Mouse (Mus musculus): Measurements from ENCODE around the gene Slc38a2. TPM values are rescaled to one million over a fixed set of nuclear protein-coding genes. Genes with fewer than 3 reads are reported as not detected.
A peak's percentile ranks its signal among the peaks of the same experiment; 100 is the strongest.

Slc38a2 gene
- polyA plus RNA-seq, 1 experiment = 13.9 TPM

- Histone ChIP-seq H3K27me3 (ENCODE audit: control insufficient read depth, insufficient read depth, low read length) (no peaks in the 10 kb centered on the region), H3K4me3 (ENCODE audit: low read depth, low read length) (peak overlapping the region; percentile 88), H3K4me1 (ENCODE audit: control insufficient read depth, insufficient read depth, insufficient read length, low read length) (peaks cover 18% of the 10 kb centered on the region; the same call in 1 of the 2 replicates), H3K36me3 (ENCODE audit: control insufficient read depth, insufficient read depth, low read length) (no peaks in the 10 kb centered on the region), H3K27ac (ENCODE audit: insufficient read depth, low read depth, low read length) (peak overlapping the region; percentile 83)
- TF ChIP-seq POLR2A (IDR thresholded peaks at IDR 0.05; ENCODE audit: low read depth, low read length) (no peak), CTCF (IDR thresholded peaks at IDR 0.05; ENCODE audit: extremely low read depth, insufficient read length, insufficient replicate concordance, low read depth, low read length) (no peak)
- whole genome bisulfite sequencing = 20% methylated on average over 14 of the region's 14 CpGs
These were observed 9.5 kb upstream of the Slc38a2 start for GRCm38 (mm10) chr15:96708976-96709490.

- TF ChIP-seq POLR2A (IDR thresholded peaks at IDR 0.05; ENCODE audit: low read depth, low read length) = no peak
- TF ChIP-seq CTCF (IDR thresholded peaks at IDR 0.05; ENCODE audit: extremely low read depth, insufficient read length, insufficient replicate concordance, low read depth, low read length) = no peak
- 47% methylated on average over 8 of the region's 8 CpGs for WGBS
- Histone ChIP-seq H3K4me1 (ENCODE audit: control insufficient read depth, insufficient read depth, insufficient read length, low read length) (peaks cover 18% of the 10 kb centered on the region; the same call in 1 of the 2 replicates), H3K27ac (ENCODE audit: insufficient read depth, low read depth, low read length) (peak overlapping the region; percentile 83), H3K36me3 (ENCODE audit: control insufficient read depth, insufficient read depth, low read length) (no peaks in the 10 kb centered on the region), H3K4me3 (ENCODE audit: low read depth, low read length) (no peak overlapping the region), H3K27me3 (ENCODE audit: control insufficient read depth, insufficient read depth, low read length) (no peaks in the 10 kb centered on the region)
These were observed 8.9 kb upstream of the Slc38a2 start for GRCm38 (mm10) chr15:96708428-96708827.

GRCm38 (mm10) chr15:96707936-96708335 lies 8.4 kb upstream of the Slc38a2 start:
- Histone ChIP-seq H3K27ac (ENCODE audit: insufficient read depth, low read depth, low read length) (peak overlapping the region; percentile 83; the same call in 1 of the 2 replicates), H3K27me3 (ENCODE audit: control insufficient read depth, insufficient read depth, low read length) (no peaks in the 10 kb centered on the region), H3K4me1 (ENCODE audit: control insufficient read depth, insufficient read depth, insufficient read length, low read length) (peaks cover 18% of the 10 kb centered on the region; the same call in 1 of the 2 replicates), H3K4me3 (ENCODE audit: low read depth, low read length) (no peak overlapping the region), H3K36me3 (ENCODE audit: control insufficient read depth, insufficient read depth, low read length) (no peaks in the 10 kb centered on the region)
- TF ChIP-seq POLR2A (IDR thresholded peaks at IDR 0.05; ENCODE audit: low read depth, low read length) (no peak), CTCF (IDR thresholded peaks at IDR 0.05; ENCODE audit: extremely low read depth, insufficient read length, insufficient replicate concordance, low read depth, low read length) (no peak)
- 34% methylated on average over 2 of the region's 2 CpGs for WGBS

- no peaks in the 10 kb centered on the region for H3K27me3 ChIP-seq (ENCODE audit: control insufficient read depth, insufficient read depth, low read length)
- no peak overlapping the region for H3K4me3 ChIP-seq (ENCODE audit: low read depth, low read length)
- peaks cover 8% of the 10 kb centered on the region; the same call in 1 of the 2 replicates for H3K4me1 ChIP-seq (ENCODE audit: control insufficient read depth, insufficient read depth, insufficient read length, low read length)
- WGBS = 93% methylated on average over 12 of the region's 12 CpGs
- H3K36me3 ChIP-seq (ENCODE audit: control insufficient read depth, insufficient read depth, low read length) = peaks cover 2% of the 10 kb centered on the region; the same call in 1 of the 2 replicates
- TF ChIP-seq POLR2A (IDR thresholded peaks at IDR 0.05; ENCODE audit: low read depth, low read length) (no peak), CTCF (IDR thresholded peaks at IDR 0.05; ENCODE audit: extremely low read depth, insufficient read length, insufficient replicate concordance, low read depth, low read length) (no peak)
- no peak overlapping the region for H3K27ac ChIP-seq (ENCODE audit: insufficient read depth, low read depth, low read length)
These were observed 3.0 kb upstream of the Slc38a2 start for GRCm38 (mm10) chr15:96702466-96703031.

- H3K4me1 ChIP-seq (ENCODE audit: control insufficient read depth, insufficient read depth, insufficient read length, low read length) = peaks cover 9% of the 10 kb centered on the region; the same call in 1 of the 2 replicates
- H3K36me3 ChIP-seq (ENCODE audit: control insufficient read depth, insufficient read depth, low read length) = peaks cover 8% of the 10 kb centered on the region; the same call in 1 of the 2 replicates
- no peaks in the 10 kb centered on the region for H3K27me3 ChIP-seq (ENCODE audit: control insufficient read depth, insufficient read depth, low read length)
- 32% methylated on average over 13 of the region's 13 CpGs for WGBS
- TF ChIP-seq POLR2A (IDR thresholded peaks at IDR 0.05; ENCODE audit: low read depth, low read length) (no peak), CTCF (IDR thresholded peaks at IDR 0.05; ENCODE audit: extremely low read depth, insufficient read length, insufficient replicate concordance, low read depth, low read length) (no peak)
- peak overlapping the region; percentile 51 for H3K27ac ChIP-seq (ENCODE audit: insufficient read depth, low read depth, low read length)
- no peak overlapping the region for H3K4me3 ChIP-seq (ENCODE audit: low read depth, low read length)
These were observed 1.2 kb upstream of the Slc38a2 start for GRCm38 (mm10) chr15:96700766-96701165.

- WGBS = under 1% methylated on average over 99 of the region's 101 CpGs
- Histone ChIP-seq H3K27ac (ENCODE audit: insufficient read depth, low read depth, low read length) (peak overlapping the region; percentile 84), H3K4me3 (ENCODE audit: low read depth, low read length) (peak overlapping the region; percentile 73), H3K27me3 (ENCODE audit: control insufficient read depth, insufficient read depth, low read length) (no peaks in the 10 kb centered on the region), H3K4me1 (ENCODE audit: control insufficient read depth, insufficient read depth, insufficient read length, low read length) (peaks cover 9% of the 10 kb centered on the region; the same call in 1 of the 2 replicates), H3K36me3 (ENCODE audit: control insufficient read depth, insufficient read depth, low read length) (peaks cover 26% of the 10 kb centered on the region)
- TF ChIP-seq POLR2A (IDR thresholded peaks at IDR 0.05; ENCODE audit: low read depth, low read length) (peak; percentile 69), CTCF (IDR thresholded peaks at IDR 0.05; ENCODE audit: extremely low read depth, insufficient read length, insufficient replicate concordance, low read depth, low read length) (no peak)
These were observed 677 bp downstream of the Slc38a2 start for GRCm38 (mm10) chr15:96698658-96699448.

Data from small intestine, adult 2 months (tissue).